Mouse (Mus musculus): Measurements from ENCODE around the gene Enox1. TPM values are rescaled to one million over a fixed set of nuclear protein-coding genes. Genes with fewer than 3 reads are reported as not detected.

Gene Enox1
- total and polyA plus RNA-seq, 3 experiments = not detected

DNA sequence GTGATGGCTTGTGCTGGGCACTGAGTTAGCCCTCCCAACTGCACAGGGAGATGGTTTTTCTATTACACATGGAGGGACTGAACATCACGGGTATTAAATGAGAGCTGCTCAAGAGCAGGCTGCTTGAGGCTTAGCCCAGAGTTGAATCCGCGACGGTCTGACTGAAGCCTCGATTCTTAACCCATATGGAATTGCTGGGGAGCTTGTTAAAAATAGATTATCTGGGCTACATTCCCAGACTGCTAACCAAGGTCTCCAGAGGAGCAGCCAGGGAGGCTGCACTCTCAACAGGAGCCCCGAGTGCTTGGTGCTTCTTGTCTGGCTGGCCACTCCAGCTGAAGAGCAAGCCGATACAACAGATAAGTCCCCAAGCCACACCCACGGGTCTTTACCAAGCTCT is 562.3 kb downstream of the Enox1 start:
- Histone ChIP-seq H3K4me1 (ENCODE audit: control insufficient read depth in 1 of 2, insufficient read depth in 2 of 2) (no peaks in the 10 kb centered on the region), H3K9ac (ENCODE audit: insufficient read depth, low read depth) (no peak overlapping the region), H3K27ac (ENCODE audit: insufficient read depth, low read depth) (no peak overlapping the region), H3K79me2 (replicated peaks; ENCODE audit: control insufficient read depth, extremely low read depth, insufficient read depth, poor library complexity, severe bottlenecking) (no peaks in the 10 kb centered on the region), H3K4me2 (ENCODE audit: insufficient read depth, low read depth, poor library complexity, severe bottlenecking) (no peak overlapping the region), H3K27me3 (replicated peaks) (no peaks in the 10 kb centered on the region), H3K36me3 (replicated peaks in 1 of 2; ENCODE audit: control insufficient read depth in 1 of 2, insufficient read depth in 1 of 2, low read length in 1 of 2) (no peaks in the 10 kb centered on the region), H3K4me3 (replicated peaks in 1 of 3; ENCODE audit: low read depth in 2 of 3, low read length in 2 of 3, poor library complexity in 1 of 3) (no peak overlapping the region), H3K9me3 (replicated peaks; ENCODE audit: low read length) (peaks cover 34% of the 10 kb centered on the region)
- TF ChIP-seq SMC3 (IDR thresholded peaks at IDR 0.05; ENCODE audit: low read depth, low read length) (no peak), RAD21 (IDR thresholded peaks at IDR 0.05; ENCODE audit: low read depth, low read length) (no peak), NRF1 (IDR thresholded peaks at IDR 0.05; ENCODE audit: low read depth, low read length) (no peak), EP300 (IDR thresholded peaks at IDR 0.05; ENCODE audit: low read length) (no peak), GABPA (IDR thresholded peaks at IDR 0.05; ENCODE audit: insufficient replicate concordance, low read depth, low read length) (no peak), TBP (conservative IDR thresholded peaks at IDR 0.05; ENCODE audit: low read depth, low read length) (no peak), PAX5 (IDR thresholded peaks at IDR 0.05; ENCODE audit: low read length) (no peak)
- no peak for DNase-seq (ENCODE audit: extremely low read depth)
- dilution Hi-C loops (cut with MboI; ENCODE audit: extremely low pct_ligation_motif_present, extremely low pct_unique_long_range_greater_than_20kb, low sequenced_read_pairs) (no loop called here), in situ Hi-C loops (cut with MboI; ENCODE audit: low pct_ligation_motif_present, low pct_unique_long_range_greater_than_20kb, low sequenced_read_pairs) (no loop called here)

GRCm38 (mm10) chr14:77738056-77738455 is 581.5 kb downstream of the Enox1 start:
- in situ Hi-C loops (cut with MboI; ENCODE audit: low pct_ligation_motif_present, low pct_unique_long_range_greater_than_20kb, low sequenced_read_pairs) = no loop called here
- H3K79me2 ChIP-seq (replicated peaks; ENCODE audit: control insufficient read depth, extremely low read depth, insufficient read depth, poor library complexity, severe bottlenecking) = no peaks in the 10 kb centered on the region
- H3K4me1 ChIP-seq (ENCODE audit: control insufficient read depth in 1 of 2, insufficient read depth in 2 of 2) = no peaks in the 10 kb centered on the region
- H3K9ac ChIP-seq (ENCODE audit: insufficient read depth, low read depth) = no peak overlapping the region
- H3K36me3 ChIP-seq (replicated peaks in 1 of 2; ENCODE audit: control insufficient read depth in 1 of 2, insufficient read depth in 1 of 2, low read length in 1 of 2) = no peaks in the 10 kb centered on the region
- dilution Hi-C loops (cut with MboI; ENCODE audit: extremely low pct_ligation_motif_present, extremely low pct_unique_long_range_greater_than_20kb, low sequenced_read_pairs) = no loop called here
- H3K9me3 ChIP-seq (replicated peaks; ENCODE audit: low read length) = no peaks in the 10 kb centered on the region
- DNase-seq (ENCODE audit: extremely low read depth) = no peak
- no peak overlapping the region for H3K27ac ChIP-seq (ENCODE audit: insufficient read depth, low read depth)
- no peak overlapping the region for H3K4me2 ChIP-seq (ENCODE audit: insufficient read depth, low read depth, poor library complexity, severe bottlenecking)
- no peak overlapping the region for H3K4me3 ChIP-seq (replicated peaks in 1 of 3; ENCODE audit: low read depth in 2 of 3, low read length in 2 of 3, poor library complexity in 1 of 3)
- H3K27me3 ChIP-seq (replicated peaks) = no peaks in the 10 kb centered on the region
- no peak for TF ChIP-seq MAZ (IDR thresholded peaks at IDR 0.05; ENCODE audit: low read depth, low read length)
- no peak for TF ChIP-seq CTCF (conservative IDR thresholded peaks at IDR 0.05 in 1 of 2, IDR thresholded peaks at IDR 0.05 in 1 of 2; ENCODE audit: low read depth in 2 of 2, low read length in 2 of 2)
- TF ChIP-seq NRF1 (IDR thresholded peaks at IDR 0.05; ENCODE audit: low read depth, low read length) = no peak
- no peak for TF ChIP-seq ZC3H11A (IDR thresholded peaks at IDR 0.05; ENCODE audit: low read depth, low read length)
- TF ChIP-seq MEF2A (IDR thresholded peaks at IDR 0.05; ENCODE audit: borderline replicate concordance, low read depth, low read length) = no peak
- no peak for TF ChIP-seq ZMIZ1 (IDR thresholded peaks at IDR 0.05; ENCODE audit: low read depth, low read length)
- TF ChIP-seq KAT2A (IDR thresholded peaks at IDR 0.05; ENCODE audit: insufficient replicate concordance, low read length) = no peak
- TF ChIP-seq MAFK (IDR thresholded peaks at IDR 0.05; ENCODE audit: insufficient replicate concordance, low read length) = no peak
- TF ChIP-seq ZKSCAN1 (IDR thresholded peaks at IDR 0.05; ENCODE audit: borderline replicate concordance, low read depth, low read length) = no peak
- TF ChIP-seq CHD1 (IDR thresholded peaks at IDR 0.05; ENCODE audit: low read depth, low read length) = no peak
- TF ChIP-seq EP300 (IDR thresholded peaks at IDR 0.05; ENCODE audit: low read length) = no peak
